Mouse (Mus musculus) gastrocnemius, postnatal 36 days (tissue): ENCODE results near the gene Phactr3. TPM values are rescaled to one million over a fixed set of nuclear protein-coding genes. Genes with fewer than 3 reads are reported as not detected.

Experiments
- DNase-seq, 2 experiments: peaks; one replicate each; pipeline ENCODE4 v3.0.0; 2022
- intact Hi-C: fragments of 180-260 bp; cut with DNase I; formaldehyde crosslinking; loops from one replicate; pipeline ENCODE4 v1.15.1; 2025
- total RNA-seq, 2 experiments: library from RNA; stranded (reverse); gene quantifications; 2 replicates each; pipeline ENCODE4 v1.2.3; 2021

The Phactr3 gene
- total RNA-seq, 2 experiments from 2014 or later = not detected

GRCm38 (mm10) chr2:178131606-178132365 lies 13.0 kb downstream of the Phactr3 start:
- peak in 1 of 2 experiments; percentile 5 for DNase-seq
- intact Hi-C loops = loop anchor here (5.0 kb wide), 1 partner anchor 1176 kb away; no protein-coding TSS in a partner anchor

- DNase-seq = no peak
- intact Hi-C loops = no loop called here
These were observed 16.9 kb downstream of the Phactr3 start for GRCm38 (mm10) chr2:178135713-178136112.

GRCm38 (mm10) chr2:178137518-178137917 lies 18.7 kb downstream of the Phactr3 start:
- no peak for DNase-seq
- intact Hi-C loops = no loop called here

- no peak for DNase-seq
- intact Hi-C loops = no loop called here
These were observed 22.7 kb downstream of the Phactr3 start for GRCm38 (mm10) chr2:178141489-178141922.

- intact Hi-C loops = no loop called here
- no peak for DNase-seq
These were observed 23.7 kb downstream of the Phactr3 start for GRCm38 (mm10) chr2:178142291-178143023.

GRCm38 (mm10) chr2:178143024-178143415 lies 24.2 kb downstream of the Phactr3 start:
- no peak for DNase-seq
- intact Hi-C loops = no loop called here

- DNase-seq = no peak
- intact Hi-C loops = no loop called here
These were observed 25.1 kb downstream of the Phactr3 start for GRCm38 (mm10) chr2:178143898-178144297.

- intact Hi-C loops = no loop called here
- no peak for DNase-seq
These were observed 30.5 kb downstream of the Phactr3 start for GRCm38 (mm10) chr2:178149312-178149711.

- no peak for DNase-seq
- intact Hi-C loops = no loop called here
These were observed 31.9 kb downstream of the Phactr3 start for GRCm38 (mm10) chr2:178150697-178151096.

- no peak for DNase-seq
- intact Hi-C loops = no loop called here
These were observed 34.8 kb downstream of the Phactr3 start for GRCm38 (mm10) chr2:178153601-178154000.

GRCm38 (mm10) chr2:178154129-178154528 lies 35.4 kb downstream of the Phactr3 start:
- DNase-seq = no peak
- intact Hi-C loops = no loop called here

GRCm38 (mm10) chr2:178154576-178154975 lies 35.8 kb downstream of the Phactr3 start:
- no peak for DNase-seq
- intact Hi-C loops = no loop called here

- DNase-seq = no peak
- intact Hi-C loops = no loop called here
These were observed 36.6 kb downstream of the Phactr3 start for GRCm38 (mm10) chr2:178155176-178155916.

GRCm38 (mm10) chr2:178155917-178156282 lies 37.1 kb downstream of the Phactr3 start:
- DNase-seq = no peak
- intact Hi-C loops = no loop called here

- intact Hi-C loops = no loop called here
These were observed 40.2 kb downstream of the Phactr3 start for GRCm38 (mm10) chr2:178158936-178159335.

GRCm38 (mm10) chr2:178163981-178164380 lies 45.2 kb downstream of the Phactr3 start:
- intact Hi-C loops = no loop called here
- DNase-seq = no peak

More at GRCm38 (mm10) chr2:178158936-178159335, 40.2 kb downstream of the Phactr3 start:
- no peak for DNase-seq

- intact Hi-C loops = no loop called here
These were observed 47.2 kb downstream of the Phactr3 start for GRCm38 (mm10) chr2:178165943-178166342.

GRCm38 (mm10) chr2:178169983-178170382 lies 51.2 kb downstream of the Phactr3 start:
- DNase-seq = no peak
- intact Hi-C loops = no loop called here

More at GRCm38 (mm10) chr2:178165943-178166342, 47.2 kb downstream of the Phactr3 start:
- DNase-seq = no peak

GRCm38 (mm10) chr2:178173951-178174350 lies 55.2 kb downstream of the Phactr3 start:
- no peak for DNase-seq
- intact Hi-C loops = no loop called here

GRCm38 (mm10) chr2:178175286-178175931 lies 56.6 kb downstream of the Phactr3 start:
- DNase-seq = no peak
- intact Hi-C loops = no loop called here
